Mouse (Mus musculus) right cerebral cortex, adult 2 months (tissue): ENCODE results near the gene Tfcp2l1.
"Not testable (repeated sequence)": the region's sequence is repeated elsewhere in the genome, so short reads cannot be mapped to it uniquely, and the experiment has no call there.

Source experiments
- DNase-seq, 2 experiments: peaks; one replicate each; pipeline ENCODE4 v3.0.0; 2021 to 2022; ENCODE audit warnings: low spot score in 2 of 2

The Tfcp2l1 gene

DNA sequence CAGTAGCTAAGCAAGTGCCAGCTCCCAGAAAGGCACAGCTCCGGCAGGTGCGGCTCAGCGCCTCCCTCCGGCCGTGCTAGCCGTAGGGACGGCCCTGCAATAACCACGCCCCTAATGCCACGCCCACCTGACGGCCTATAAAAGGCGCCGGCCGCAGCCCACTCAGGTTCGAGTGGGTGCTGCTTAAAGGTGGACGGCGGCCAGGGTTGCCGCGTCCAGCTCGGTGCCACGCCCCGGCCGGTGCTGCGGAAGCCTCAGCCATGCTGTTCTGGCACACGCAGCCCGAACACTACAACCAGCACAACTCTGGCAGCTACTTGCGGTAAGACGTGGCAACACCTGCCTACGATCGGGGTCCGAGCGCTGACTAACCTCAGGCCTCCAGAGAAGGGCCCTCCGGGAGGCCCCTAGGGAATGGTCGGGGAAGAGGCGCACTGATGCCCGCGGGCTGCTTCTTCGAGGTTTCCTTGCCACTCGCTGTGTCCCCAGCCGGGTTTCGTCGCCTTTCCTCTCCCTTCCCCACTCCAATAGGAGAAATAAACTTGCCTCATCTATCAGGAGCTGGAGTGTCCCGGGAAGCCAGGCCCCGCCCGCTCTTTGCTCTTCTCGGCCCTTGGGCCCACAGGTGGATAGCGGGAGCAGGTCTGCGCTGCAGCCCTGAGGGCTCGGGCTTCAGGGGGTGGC, at the start of gene Tfcp2l1:
Gene Tfcp2l1, plus strand, starts transcription at position 165 of the 684 bp plus-strand sequence.
- DNase-seq = peak; percentile 27 to 44

DNA sequence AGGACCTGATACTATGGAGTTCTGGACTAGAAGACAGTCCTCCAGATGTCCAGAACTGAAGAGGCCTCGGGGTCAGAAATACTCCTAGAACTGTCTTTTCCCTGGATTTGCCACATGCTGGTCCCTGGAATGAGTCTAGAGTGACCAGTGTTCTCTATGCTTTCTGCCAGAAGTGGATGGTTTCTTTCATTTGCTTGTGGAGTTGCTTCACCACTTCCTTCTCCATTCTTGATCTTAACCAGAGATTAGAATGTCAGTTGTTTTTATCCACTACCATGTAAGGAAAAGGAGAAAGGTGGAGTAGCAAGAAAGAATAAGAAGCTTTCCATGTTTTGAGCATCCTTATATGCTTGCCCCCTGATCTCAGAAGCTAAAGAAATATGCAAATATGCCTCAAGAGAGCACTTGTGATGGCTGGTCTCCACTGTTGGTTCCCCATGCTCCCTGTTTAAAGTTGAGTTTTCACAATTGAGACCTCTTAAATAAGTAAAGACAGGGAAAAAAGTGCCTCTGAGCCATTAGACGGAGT, 47.5 kb upstream of the Tfcp2l1 start:
- no peak for DNase-seq

DNA sequence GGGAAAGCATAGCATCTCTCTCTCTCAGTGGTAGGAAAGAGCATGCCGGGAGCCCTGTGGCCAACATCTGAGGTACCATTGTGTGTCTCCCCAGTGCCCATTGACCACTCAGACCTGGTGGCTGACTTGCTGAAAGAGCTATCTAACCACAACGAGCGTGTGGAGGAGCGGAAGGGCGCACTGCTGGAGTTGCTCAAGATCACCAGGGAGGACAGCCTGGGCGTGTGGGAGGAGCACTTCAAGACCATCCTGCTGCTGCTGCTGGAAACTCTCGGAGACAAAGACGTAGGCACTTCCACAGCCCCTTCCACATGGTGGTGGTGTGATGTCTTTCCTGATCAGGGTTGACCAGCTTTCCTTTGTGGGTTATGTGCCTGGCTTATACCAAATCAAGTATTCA, 46.6 kb upstream of the Tfcp2l1 start:
- no peak for DNase-seq

GRCm38 (mm10) chr1:118589721-118590120, 38.0 kb upstream of the Tfcp2l1 start:
- no peak for DNase-seq

DNA sequence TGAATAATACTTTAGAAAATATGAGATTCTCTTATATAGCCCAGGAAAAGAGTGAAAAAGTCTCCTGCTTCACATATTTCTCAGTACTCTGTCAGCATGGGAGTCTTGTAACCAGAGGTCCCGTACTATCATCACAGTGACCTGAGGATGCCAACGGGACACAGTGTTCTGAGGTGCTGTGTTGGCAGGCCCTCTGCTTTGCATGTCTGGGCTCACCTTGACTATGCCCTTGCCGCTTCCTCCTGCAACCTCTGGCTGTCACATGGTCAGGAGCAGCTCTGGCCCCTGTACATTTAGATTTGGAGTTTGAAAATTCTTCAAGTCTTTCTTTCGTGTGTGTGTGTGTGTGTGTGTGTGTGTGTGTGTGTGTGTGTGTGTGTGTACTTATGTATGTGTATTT, 34.8 kb upstream of the Tfcp2l1 start:
- DNase-seq = no peak

GRCm38 (mm10) chr1:118595395-118595794, 32.4 kb upstream of the Tfcp2l1 start:
- no peak for DNase-seq

DNA sequence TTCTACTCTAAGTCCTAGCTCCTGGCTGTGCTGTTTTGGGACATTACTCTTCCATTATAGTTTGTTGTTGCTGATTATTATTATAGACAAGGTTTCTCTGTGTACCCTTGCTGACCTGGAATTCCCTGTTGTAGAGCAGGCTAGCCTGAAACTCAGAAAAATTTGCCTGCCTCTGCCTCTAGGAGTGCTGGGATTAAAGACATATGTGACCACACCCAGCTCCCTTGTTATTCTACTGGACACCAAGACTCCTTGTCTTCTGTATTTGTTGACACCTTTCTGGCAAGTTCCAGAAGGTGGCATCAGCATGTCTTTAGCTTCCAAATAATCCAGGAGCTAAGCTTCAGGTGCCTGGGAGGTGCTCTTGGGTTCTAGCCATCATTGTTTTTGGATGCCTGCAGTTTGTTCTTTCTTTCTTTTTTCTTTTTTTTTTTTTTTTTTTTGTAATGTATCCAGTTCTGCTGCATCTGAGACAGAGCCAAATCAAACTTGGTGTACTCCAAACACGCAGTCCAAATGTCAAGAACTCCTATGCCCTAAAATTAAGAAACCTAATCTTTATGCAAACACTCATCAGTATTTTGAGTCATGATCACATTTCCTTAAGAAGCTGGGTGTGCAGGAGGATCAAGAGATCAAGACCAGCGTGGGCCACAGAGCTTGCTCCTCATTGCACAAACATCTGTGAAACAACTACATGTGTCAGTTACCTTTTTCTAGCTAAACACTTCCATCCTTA, 30.1 kb upstream of the Tfcp2l1 start:
- DNase-seq = no peak

DNA sequence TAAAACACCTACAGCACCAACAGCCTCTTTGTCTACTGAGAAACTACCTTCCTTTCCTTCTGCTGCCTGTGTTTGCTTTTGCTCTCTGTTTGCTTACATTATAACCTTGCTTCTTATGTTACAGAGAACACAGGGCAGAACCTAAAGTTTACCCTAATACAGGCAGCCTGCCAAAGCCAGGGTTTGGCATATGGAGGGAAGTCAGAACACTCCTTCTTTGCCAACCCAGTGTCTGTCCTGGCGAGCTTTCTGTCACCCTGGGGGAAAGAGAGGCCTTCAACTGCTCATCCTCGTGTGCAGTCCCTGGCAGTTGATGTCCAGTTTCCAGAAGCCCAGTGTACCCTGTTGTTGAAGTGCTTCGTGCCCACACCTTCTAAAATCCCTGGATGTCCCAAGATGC, 29.4 kb upstream of the Tfcp2l1 start:
- DNase-seq = no peak

DNA sequence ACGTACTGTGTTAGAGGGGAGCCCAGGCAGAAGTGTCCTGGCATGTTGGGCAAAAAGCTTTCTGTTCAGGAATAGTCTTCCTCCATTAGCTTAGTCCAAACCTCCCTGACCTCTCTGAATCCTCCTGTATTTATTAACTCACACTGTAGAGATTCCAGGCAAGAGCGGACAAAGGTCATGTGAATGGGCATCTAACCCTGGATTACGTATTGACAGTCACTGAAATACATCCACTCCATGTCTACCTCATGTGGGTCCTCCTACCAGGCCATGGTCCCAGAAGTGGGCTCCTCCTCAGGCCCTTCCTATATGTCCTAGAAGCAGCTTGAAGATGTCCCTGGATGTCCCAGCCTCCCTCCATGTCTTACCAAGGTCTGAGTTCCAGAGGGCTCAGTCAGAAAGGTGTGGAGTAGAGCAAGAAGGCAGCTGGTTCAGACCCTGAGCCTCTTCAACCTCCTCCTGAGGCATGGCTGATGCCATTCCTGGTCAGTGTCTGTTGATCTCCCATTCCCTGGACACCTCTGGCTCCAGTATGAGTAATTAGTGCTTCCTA, 14.0 kb upstream of the Tfcp2l1 start:
- no peak for DNase-seq

DNA sequence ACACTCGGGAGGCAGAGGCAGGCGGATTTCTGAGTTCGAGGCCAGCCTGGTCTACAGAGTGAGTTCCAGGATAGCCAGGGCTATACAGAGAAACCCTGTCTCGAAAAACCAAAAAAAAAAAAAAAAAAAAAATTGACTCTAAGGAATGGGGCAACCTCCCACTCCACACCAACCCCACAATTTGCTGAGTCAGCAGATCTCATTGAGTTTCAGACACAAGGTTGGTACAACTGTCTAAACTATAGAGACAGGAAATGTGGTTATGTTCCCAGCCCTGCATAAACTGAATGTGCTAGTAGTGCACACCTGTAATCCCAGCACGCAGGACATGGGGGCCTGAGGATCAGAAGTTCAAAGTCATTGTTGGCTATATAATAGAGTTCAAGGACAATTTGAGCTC, 6.7 kb upstream of the Tfcp2l1 start:
- not testable (repeated sequence) for DNase-seq

DNA sequence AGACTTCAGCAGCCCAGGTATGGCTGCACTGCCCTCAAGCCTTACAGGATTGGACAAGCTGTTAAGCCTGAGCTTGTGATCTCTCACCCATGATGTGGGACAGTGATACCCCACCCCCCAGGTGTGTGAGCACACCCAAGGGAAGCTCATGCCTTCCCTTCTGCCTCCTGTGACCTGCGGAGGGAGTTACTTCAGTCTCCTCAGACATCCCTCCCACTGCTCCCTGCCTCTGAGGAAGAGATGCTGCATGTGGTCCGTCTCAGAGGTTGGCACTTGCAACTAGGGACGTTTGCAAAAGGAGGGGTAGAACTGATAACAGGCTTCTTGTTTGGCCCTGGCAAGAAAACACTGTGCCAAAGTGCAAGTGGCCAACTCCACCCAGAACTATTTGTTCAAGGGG, 4.9 kb upstream of the Tfcp2l1 start:
- no peak for DNase-seq

DNA sequence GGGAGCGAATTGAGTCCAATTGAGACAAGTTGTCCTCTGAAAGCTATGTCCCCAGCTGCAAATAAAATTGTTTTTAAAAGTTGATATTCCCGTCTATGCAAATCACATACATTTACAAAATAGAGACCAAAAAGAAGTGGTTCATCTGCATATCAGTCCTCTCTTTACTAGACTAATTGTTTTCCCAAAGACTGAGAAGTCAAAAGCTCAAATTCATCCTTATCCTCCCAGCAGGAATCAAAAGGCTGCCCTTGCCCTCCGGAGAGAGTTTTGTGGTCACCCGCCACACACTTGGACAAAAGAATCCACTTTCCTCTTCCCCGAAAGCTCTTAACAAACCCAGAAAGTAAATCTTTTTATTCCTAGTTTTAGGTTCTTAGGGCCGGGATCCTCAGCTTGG, 2.3 kb upstream of the Tfcp2l1 start:
- DNase-seq = no peak

GRCm38 (mm10) chr1:118625921-118626320, 1.8 kb upstream of the Tfcp2l1 start:
- no peak for DNase-seq

DNA sequence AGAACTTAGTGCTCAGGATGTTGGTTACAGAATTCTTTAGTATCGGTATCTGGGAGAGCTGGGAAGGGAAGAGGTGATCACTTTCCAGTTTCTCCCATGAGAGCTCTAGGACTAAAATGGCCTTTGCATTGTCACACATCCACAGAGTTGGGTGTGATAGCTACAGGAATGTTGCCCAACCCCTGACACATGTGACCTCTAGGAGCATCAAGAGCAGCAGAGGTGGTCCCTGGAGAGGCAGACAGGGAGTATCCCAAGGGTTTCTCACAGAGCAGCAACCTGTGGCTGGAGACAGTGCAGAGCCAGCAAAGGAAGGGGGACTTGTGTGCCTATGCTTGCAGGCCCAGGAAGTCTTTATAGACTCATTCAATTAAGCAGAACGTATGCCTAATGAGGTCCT, 1.3 kb upstream of the Tfcp2l1 start:
- no peak for DNase-seq

- no peak for DNase-seq
These were observed 5.8 kb downstream of the Tfcp2l1 start for GRCm38 (mm10) chr1:118633415-118633980.

DNA sequence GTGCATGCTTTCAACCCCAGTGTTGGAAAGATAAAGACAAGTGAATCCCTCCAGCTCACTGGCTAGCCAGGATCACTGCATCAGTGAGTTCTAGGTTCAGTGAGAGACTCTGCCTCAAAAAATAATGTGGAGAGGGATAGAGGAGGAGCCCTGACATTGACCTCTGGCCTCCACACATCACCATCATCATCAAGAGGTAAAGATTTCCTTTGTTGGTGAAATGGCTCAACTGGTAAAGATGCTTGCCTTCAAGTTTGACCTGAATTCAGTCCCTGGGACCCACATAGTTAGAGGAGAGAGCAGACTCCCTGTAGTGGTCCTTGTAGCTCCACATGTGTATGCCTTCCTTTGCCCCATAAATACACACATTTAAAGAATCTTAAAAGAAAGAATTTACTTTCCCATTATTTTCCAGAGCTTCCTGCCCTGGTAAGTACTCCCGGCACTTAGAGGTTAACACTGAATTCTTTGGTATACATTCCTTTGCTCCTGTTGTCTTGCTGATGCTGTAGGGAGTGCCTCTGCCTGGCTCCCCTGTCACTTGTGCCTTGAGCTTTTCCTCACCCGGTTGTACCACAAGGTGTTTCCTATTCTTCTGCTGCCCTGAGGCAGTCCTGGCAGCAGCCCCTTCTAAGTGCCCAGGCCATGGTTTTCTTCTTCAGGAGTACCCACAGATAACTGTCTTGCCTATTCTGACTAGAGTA, 14.7 kb downstream of the Tfcp2l1 start:
- no peak for DNase-seq

DNA sequence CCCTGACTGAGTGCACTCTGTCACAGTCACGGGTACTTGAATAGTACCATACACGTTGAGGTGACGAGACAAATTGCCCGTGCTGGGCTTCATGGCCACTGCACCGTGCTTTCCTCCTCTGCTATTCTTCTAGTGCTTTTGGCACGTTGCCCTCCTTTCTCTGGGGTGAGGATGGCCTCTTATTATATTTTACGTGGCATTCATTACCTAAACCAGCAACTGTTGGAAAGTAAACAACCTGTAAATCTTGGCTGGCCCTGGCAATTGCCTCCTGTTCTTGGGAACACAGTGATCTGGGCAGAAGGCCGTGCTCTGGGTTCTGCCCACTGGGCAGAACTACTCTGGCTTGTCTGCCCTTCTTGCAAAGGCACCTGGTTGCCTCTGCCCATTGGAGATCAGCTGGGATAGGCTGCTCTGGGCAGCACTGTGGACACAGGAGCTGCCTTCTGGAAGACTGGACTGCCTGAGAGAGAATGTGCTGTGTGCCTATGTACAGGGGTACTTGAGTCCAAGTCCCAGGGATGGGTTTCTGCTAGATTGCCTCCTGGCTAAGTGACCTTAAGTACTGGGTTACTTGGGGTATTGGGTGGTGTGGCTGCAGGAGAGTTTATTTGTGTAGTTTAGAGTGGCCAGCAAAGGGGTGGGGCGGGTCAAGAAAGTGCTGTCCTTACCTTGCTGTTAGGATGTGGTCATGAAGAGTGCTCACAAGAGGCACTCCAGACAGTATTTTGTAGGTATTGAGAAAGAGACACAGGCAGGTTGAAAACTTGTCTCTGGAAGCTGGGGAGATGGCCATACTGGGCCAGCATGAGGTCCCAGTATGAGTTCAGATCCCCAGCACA, 15.6 kb downstream of the Tfcp2l1 start:
- DNase-seq = no peak

- DNase-seq = no peak
These were observed 18.0 kb downstream of the Tfcp2l1 start for GRCm38 (mm10) chr1:118645701-118646100.

DNA sequence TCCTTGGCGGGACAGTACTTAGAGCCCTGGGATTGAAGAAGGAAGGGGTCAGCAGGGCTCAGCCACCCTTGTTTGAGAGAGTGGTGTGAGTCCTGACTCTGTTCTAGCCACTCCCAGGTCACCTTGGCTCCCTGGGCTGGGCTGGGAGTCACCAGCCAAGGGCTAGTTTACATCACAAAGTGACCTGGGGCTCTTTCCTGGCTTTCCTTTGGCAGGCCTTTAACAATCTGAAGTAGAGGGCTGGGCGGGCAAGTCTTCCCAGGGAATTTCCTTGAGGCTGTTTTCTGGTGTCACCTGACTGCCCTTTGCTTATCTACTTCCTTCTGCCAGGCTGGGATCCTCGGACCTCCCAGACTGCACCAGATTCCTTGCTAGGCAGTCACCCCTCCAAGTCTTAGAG, 20.3 kb downstream of the Tfcp2l1 start:
- no peak for DNase-seq

DNA sequence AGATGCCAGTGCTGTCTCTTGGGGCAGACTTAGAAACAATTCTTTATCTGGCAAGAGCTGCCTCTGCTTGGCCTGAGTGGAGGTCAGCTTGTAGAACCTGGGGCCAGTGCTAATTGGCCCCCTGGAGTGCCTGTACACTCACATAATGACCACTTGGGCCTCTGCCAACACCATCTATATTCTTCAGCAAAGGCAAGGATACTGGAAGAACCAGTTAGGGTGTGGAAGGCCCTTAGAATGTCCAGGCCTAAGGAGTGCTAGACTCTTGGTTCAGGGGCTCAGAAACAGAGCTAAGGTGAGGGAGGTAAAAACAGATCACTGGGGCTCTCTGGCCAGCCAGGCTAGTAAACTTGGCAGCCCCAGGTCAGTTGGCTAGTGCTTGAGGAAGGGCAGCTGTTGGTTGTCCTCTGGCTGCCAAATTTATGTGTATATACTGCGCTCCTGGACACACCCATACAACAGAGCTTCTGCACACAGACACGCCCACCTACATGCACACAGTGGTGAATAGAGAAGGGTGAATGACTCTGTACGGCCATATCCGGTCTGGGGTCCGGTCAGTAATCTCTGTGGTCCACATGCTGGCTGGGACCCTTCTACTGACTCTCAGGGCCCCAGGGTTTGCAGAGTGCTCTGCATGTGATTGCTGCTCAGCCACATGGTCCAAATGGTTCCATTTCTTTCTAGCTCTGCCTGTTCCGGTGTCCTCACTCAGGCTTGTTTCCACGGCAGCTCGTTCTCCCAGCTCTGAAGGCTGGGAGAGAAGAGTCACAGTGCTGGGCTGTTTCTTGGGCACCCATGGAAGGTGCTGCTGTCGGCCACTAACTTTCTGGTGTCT, 22.4 kb downstream of the Tfcp2l1 start:
- DNase-seq = no peak
